Mouse (Mus musculus): ENCODE results near the gene Washc1.
"Not testable (repeated sequence)": the region's sequence is repeated elsewhere in the genome, so short reads cannot be mapped to it uniquely, and the experiment has no call there.

The Washc1 gene

DNA sequence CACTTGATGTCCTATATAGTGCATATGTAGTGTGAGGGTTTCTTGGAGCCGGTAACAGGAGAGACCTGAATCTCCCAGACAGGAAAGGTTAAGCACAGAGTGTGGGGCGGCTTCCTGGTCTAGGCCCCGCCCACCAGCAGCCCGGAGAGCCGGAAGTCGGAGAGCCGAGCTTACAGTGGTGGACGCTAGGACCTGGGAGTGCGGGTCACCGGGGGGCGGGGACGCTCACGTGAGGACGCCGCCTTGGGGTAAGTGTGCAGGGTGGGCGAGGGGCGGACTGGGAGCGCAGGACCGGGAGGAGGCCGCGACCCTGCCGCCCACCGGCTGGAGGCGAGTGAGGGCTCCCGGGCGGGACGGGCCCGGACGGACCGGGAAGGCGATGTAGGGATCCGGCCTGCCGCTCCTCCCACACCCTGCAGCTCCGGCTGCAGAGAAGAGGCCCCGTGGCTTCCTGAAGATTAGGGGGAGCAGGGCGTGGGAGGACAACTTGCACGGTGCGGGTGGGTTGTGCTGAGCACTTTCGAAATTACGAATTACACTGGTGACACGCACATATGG, at the start of gene Washc1:
TSS of gene Washc1 (plus strand) at position 144 of the 558 bp plus-strand sequence.
- peak; percentile 91 for DNase-seq

DNA sequence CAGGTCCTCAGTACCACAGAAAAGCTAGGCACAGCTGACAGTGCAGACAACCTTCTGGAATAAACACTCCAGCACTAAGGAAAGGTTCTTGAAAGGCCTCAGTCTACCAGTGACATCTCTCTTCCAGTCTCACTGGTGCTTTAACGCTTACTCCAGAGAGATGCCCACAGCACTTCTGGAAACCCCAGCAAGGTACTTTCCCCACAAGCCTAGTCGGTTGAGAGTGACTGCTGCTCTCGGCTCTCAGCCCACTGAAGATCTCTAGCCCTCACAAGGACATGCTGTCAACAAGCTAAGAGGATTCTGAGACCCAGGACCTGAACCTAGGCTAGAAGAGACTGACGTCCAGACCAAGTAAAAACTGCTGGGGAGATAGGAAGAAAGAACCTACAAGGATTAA, 46.2 kb upstream of the Washc1 start:
- DNase-seq, result no peak

DNA sequence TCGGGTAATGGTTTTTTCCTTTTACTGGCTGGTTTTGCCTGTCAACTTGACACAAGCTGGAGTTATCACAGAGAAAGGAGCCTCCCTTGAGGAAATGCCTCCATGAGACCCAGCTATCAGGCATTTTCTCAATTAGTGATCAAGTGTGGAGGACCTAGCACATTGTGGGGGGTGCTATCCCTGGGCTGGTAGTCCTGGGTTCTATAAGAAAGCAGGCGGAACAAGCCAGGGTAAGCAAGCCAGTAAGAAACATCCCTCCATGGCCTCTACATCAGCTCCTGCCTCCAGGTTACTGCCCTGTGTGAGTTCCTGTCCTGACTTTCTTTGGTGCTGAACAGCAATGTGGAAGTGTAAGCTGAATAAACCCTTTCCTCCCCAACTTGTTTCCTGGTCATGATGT, 42.3 kb upstream of the Washc1 start:
- not testable (repeated sequence) for DNase-seq

DNA sequence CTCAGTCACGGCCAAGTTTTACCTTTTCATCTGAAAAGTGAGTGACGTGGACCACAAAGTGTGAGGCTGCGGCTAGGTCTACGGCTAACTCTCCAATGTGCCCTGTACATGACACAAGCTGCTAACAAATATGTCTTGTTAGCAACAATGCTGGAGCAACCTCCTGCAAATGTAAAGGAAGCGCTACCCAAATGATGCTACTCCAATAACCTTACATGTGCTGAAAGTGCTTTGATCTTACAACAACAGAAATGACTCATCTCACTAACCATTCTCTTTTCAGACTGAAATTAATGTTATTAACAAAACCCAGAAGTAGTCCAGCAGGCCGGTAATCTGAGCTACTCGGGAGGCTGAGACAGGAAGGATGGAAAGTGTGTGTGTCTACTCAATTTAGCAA, 37.4 kb upstream of the Washc1 start:
- no peak for DNase-seq

DNA sequence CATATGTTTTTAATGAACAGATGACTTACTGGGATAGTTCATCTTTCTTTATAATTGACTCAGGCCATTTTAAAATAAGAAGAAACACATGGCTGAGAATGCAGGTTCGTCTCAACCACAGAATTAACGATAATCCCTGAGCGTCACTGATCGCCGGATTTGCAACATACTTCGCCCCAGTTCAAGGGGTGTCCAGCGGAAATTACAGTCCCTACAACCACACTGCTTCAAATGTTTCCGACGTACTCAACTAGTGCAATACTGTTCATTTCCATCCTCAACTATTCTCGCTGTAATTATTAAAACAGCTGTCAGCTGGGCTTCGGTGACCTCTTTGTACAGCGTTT, 35.5 kb upstream of the Washc1 start:
- DNase-seq, result no peak

DNA sequence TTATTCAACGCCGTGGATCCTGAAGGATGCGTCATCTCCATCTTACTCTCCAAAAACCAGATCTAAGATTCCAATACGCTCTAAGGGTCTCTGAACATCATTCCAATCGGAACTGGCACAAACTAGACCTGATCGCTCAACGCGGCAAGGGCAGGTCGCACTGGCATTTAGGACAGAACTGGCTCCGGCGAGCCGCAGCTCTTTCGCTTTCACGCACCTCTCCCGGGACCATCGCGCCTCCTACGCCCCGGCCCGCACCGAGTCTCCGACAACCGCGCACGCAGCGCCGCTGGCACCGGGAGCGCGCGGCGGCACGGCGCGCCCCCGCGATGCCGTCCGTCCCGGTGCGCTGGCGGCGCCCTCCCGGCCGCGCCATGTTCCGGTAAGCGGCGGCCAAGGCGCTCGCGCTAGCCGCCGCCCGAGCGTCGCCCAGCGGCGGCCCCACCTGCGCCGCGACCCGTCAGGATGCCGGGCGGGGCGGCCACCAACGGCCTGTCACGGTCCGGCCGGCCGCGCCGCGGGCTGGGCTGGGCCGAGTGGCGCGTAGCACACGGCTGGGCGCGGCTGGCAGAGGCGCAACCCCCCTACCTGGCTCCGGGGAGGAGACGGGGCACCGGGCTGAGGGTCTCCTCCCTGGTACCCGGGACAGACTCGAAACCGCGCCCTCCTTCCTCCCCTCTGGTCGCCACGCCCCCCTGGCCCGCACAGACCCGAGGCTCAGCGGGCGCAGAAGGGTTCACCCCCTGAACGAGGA, 35.0 kb upstream of the Washc1 start:
- peak; percentile 60 for DNase-seq

DNA sequence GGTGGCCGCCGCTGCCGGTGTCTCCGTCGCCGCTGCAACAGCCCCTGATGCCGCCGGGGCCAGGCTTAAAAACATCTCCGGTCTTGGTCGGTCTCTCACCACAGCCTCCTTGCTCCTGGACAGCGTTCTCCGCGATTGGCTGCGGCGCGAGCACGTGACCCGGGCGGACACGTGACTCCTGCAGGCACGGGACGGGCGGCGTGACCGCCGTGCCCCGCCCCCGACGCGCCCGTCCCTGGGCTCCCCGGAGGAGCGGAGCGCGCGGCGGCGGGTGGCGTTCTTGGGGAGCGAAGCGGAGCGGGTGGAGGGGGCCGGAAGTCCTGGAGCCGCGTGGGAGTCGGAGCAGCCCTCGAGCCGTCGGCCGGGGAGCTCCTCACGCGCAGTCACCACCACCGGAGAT, 34.4 kb upstream of the Washc1 start, which contains the start of gene Ankrd12:
TSS of gene Ankrd12 (minus strand) at position 156 of the 400 bp plus-strand sequence.
- peak; percentile 96 for DNase-seq

DNA sequence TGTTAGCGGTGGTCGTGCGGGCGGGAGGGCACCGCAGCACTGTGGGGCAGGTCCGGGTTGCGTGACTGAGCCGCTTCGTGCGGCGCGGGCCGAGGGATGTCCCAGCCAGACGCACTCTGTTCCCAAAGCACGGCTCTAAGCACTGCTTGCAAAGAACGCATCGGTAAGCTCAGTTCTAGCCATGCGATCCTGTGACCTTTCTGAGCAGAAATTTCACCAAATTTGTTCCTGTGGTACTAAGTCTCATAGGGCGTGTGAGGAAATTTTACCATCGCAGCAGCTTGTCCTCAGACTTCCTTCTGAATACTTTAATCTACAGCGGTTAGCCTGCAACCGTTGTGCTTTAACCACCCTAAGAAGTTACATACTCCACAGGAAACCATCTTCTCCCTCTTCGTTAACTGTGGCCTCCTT, 33.9 kb upstream of the Washc1 start:
- no peak for DNase-seq

DNA sequence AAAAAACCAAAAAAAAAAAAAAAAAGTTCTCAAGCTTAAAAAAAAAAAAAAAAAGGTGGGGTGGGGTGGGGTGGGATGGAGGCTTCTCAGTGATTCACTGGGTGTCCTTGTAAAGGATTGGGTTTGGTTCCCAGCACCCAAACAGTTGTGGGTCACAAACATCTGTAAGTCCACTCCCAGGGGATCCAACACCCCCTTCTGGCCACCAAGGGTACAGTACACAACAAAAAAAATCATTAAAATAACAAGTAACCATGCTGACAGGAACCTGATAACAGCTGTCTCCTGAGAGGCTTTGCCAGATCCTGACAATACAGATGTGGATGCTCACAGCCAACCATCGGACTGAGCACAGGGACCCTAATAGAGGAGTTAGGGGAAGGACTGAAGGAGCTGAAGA, 26.9 kb upstream of the Washc1 start:
- no peak for DNase-seq

DNA sequence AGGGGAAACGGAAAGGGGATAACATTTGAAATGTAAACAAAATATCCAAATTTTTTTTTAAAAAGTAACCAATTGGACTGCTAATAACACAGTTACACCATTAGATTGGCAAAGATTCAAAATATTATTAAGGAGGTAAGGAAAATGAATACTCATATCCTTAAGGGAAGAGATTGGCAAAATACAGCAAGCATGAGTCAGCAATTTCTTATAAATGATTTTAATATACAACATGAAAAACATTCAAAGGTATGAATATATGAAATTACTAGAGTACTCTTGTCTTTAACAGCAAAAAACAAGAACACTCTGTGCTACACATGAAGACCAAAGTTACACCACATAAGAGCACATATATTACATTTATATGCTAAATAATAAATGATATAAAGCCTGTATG, 26.3 kb upstream of the Washc1 start:
- DNase-seq, result no peak

DNA sequence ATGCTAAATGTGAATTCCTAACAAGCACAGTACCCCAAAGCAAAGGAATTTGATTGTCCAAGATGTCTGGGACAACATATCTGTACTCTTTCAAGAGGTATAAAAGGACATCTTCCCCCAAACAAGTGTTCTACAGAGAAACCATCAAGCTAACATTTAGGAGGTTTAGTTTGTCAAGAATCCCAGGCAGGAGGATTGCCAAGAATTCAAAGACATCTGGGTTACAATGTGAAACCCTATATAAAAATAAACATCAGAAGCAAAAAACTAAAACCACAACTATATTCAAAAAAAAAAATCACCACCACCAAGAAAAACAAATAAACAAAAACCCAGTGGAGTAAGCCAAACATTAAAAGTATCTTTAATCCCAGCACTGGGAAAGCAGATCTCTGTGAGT, 21.1 kb upstream of the Washc1 start:
- DNase-seq, result no peak

DNA sequence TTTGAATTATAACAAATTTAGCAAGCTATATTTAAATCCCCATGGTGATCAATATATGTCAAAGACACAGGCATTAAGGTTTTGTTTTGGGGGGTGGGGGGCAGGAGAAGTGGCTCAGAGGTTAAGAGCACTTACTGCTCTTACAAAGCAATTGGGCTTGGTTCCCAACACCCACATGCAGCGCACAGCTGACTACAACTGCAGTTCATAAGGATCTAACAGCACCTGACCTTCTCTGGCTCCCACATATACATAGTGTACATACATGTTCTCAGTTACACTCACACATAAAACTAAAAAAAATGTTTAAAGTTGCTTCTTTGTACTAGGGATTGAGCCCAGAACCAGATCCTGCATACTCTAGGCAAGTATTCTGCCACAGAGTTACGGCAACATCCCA, 20.0 kb upstream of the Washc1 start:
- DNase-seq, result no peak

DNA sequence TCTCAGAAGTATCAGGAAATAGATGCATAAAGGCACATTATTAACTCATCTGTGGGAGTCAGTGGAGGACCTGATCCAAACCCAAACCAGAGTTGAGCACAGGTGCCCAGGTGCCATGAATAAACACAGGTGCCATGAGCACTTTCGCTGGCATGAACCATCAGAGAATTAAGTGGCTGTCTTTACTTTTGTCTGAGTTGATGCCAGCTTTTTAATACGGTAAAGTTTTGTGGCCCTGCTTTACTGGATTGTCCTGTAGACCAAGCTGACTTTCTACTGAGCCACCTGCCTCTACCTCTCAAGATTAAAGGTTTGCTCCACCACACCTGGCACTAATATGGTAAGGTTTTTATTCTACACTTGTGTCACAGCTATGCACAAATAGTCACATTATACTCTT, 19.3 kb upstream of the Washc1 start:
- no peak for DNase-seq

DNA sequence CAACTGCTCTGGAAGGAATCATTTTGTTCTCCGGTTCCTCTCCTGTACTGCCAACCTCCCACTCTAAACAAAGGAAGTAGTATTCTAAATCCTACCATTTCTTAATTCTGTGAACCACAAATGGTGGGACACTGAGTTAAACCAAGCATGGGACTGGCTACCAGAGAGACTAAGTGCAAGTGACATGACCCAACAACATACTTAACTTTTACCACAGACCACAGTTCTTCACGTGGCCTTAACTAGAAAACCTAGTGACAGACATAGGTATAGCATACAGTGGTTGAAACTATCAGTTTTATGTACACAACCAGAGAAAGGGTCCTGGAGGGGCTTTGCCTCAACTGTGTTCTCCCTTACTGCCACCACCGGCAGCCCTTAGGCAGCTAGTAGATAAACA, 18.7 kb upstream of the Washc1 start:
- no peak for DNase-seq

DNA sequence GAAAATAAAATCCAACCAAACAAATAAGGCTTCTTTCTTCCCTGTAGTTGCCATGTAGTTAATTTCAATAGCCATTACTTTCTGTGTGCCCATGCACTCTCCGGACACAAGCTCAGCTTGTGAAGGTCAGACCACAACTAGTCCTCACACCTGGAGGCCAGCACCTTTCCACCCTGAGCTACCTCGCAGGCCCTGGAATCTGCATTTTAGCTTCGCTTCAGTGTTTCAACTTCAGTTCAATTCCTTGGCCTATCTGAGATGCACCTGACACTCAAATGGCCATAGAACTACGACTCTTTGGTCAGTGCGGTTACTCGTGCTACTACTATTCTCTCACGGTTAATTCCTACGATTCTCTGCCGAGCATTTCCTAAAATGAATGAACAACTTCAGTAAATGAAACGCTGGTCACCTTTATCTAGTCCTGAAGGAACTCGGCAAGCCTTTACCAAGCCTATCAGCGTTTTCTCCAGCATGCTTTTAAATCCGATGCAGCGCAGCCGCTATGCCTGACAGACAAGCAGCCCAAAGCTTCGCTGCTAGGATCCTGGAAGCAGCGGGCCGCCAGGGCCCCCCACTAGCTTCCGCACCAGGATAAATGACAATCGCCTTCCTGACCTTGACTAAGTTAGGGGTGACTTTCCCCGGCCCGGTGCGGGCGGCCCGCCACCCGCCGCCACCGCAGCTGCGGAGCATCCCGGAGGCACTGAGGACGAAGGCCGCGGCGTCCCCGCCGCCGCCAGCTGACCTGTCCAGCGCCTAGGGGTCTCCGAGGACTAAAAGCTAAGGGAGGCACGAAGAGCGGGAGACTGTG, 10.6 kb upstream of the Washc1 start:
- DNase-seq, result no peak

DNA sequence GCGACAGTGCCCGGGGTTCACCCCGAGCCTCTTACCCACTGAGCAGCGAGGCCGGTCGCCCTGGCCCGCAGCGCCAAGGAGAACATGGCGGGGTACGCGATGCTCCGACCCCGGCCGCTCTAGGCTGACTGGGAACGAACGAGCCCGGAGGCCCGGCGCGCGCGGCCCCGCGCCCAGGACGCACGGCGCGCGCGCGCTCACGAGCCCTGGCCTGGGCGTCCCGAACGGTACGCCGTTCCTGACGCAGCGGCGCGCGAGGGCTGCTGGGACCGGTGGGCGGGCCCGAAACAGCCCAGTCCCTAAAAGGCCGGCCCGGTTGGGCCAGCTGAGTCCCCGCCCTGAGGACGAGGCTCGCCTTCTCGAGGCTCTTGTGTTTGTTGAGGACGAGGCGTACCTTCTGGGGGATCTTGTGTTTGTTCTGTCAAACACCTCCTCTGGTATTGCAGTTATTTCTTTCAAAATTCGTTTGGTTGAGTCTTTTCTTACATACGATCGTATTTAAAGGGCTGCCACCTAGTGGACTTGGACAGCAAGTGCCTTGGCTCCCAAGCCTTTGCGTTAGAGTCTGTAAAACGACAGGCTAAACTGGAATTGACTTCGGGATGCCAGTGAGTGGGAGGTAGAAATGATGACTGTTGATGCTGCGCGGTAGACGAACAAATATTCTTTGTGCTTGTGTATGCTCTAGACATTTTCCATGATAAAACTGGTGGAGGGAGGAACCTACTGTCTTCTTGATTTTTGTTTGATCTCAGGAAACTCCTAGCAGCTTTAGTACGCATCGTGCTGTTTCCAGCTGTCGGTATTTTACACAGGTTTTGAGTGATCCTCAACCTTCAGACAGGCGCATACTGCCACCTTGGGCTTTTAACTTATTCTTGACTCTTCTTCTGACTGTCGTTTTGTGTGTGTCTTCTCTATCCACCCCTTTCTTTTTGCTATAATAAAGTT, 9.7 kb upstream of the Washc1 start, which contains the start of gene Ndufv2:
TSS of gene Ndufv2 (minus strand) at position 180 of the 951 bp plus-strand sequence.
- peak; percentile 93 for DNase-seq

DNA sequence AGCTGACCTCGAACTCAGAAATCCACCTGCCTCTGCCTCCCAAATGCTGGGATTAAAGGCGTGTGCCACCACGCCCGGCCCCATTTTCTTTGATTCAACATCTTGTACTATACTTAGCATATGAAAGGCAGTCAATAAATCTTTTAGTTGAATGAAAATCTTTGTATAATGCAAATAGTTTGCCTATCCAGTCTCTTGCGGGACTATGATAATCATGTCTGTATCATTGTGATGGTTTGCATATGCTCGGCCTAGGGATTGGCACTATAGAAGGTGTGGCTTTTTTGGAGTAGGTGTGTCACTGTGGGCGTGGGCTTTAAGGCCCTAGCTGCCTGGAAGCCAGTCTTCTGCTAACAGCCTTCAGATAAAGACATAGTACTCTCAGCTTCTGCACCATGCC, 7.3 kb upstream of the Washc1 start:
- no peak for DNase-seq

DNA sequence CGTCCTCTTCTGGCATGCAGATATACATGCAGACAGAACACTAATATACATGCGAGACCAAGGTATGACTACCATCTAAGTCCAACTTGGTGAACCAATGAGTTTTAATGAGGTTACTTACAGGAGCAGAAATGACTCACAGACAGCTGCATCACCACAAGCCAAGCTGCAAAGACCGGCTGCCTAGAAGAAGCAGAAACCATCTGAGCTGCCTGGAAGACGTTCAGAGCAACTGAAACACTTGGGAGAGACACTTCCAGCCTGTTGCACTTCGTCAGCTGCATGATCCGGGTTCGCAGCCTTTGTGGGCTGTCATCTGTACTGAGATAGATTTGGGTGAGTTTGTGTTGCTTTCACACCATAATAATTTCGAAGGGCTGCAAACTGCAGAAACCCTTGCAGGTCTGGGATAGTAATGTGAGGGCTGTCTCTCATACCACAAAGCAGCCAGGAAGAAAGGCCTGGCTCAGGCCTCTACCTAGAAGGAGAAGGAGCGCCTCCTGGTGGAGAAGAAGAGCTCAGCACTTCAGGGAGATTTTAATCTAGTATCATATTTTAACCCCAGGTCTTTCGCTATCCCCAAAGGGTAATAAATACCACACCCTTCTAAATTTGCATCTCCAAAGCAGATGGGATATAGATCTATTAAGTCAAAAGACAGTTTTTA, 4.6 kb upstream of the Washc1 start:
- DNase-seq, result peak; percentile 57

DNA sequence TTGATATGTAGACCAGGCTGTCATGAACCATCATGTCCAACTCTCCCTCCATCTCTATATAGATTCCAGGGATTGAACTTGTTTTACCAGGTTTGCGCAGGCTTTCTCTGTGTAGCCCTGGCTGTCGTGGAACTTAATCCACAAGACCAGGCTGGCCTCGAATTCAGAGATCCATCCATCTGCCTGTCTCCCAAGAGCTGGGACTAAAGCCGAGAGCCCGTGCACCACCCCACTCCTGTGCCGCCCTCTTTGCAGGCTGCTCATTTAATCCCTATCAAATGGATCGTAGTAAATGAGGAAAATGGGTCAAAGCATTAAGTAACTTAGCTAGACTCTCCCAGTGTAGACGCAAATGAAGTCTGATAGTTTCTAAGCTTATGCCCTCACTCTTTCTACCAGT, 3.9 kb upstream of the Washc1 start:
- no peak for DNase-seq

DNA sequence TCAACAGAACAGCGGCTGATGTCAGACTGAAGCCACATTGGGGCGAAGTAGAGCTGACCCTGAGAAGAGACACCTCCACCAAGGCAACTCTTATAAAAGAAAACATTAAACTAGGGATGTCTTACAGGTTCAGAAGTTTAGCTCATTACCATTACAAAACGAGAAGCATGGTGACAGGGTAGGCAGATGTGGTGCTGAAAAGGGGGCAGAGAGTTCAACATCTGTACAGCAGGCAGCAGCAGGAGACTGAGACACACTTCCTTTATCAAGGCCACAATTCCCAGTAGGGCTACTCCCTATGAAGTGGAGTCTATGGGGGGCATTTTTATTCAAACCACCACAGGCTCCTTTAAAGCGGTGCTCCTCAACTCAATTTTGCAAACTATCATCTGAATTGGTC, 3.1 kb upstream of the Washc1 start:
- no peak for DNase-seq

DNA sequence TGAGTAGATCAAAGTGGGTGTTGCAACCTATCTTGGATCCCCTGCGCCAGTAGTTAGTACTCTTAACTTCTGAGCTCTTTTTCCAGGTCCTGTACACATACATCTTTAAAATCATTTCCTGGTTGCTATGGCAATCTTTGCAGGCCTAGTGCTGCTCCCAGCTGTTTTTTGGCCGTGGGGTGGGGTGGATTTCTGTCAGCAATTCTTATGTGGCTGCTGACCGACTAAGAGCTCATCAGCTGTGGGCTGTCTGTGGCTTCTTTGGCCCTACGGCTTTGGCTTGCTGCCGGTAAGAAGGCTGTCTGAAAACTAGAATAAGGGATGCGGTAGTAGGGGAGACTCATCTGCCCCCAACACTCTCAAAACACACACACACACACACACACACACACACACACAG, 599 bp upstream of the Washc1 start:
- no peak for DNase-seq

DNA sequence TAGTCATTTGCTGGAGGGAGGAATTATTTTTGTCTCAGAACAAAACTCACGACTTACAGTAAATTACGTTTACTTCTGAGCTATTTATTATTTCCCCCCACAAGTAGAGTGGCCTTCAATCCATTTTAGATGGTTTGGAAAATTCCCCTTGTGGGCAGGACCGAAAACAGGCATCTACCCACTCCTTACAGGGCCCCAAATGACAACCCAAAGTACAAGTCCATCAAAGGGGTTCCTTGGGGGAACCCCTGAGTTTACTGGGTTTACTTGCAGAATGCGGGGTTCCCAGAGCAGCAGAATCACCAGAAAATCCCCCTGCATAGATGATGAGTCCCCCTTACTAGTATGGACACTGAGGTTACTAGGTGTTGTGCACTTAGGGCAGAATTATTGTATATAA, 821 bp downstream of the Washc1 start:
- DNase-seq, result no peak
